Mouse (Mus musculus) bone marrow, adult 2 months (tissue): ENCODE measurements around the gene Cnih2. TPM values are rescaled to one million over a fixed set of nuclear protein-coding genes. Genes with fewer than 3 reads are reported as not detected.
"Not testable (repeated sequence)": the region's sequence is repeated elsewhere in the genome, so short reads cannot be mapped to it uniquely, and the experiment has no call there.

Source experiments
- H3K27ac ChIP-seq: fragments of 200-500 bp; 2 replicates; pipeline ENCODE4 v1.5.1; 2012; ENCODE audit warnings: low read depth, mild to moderate bottlenecking, control low read depth, inconsistent platforms, low read length; ENCODE audit not compliant: control insufficient read depth, poor library complexity, insufficient read depth
- H3K4me1 ChIP-seq: fragments of 200-500 bp; 2 replicates; pipeline ENCODE4 v1.6.1; 2011; ENCODE audit warnings: low read length; ENCODE audit not compliant: control insufficient read depth, insufficient read depth
- H3K4me3 ChIP-seq: fragments of 200-500 bp; replicated peaks from 2 replicates; pipeline ENCODE3; 2011; ENCODE audit warnings: mild to moderate bottlenecking, low read depth, low read length, control low read depth; ENCODE audit not compliant: control insufficient read depth
- CTCF ChIP-seq: fragments of 200-500 bp; IDR thresholded peaks from 2 replicates; pipeline ENCODE4 v1.5.1; 2011; ENCODE audit warnings: low read length, control low read depth; ENCODE audit not compliant: control insufficient read depth, insufficient read depth
- POLR2A ChIP-seq: fragments of 200-500 bp; IDR thresholded peaks from 2 replicates; pipeline ENCODE4 v1.6.1; 2011; ENCODE audit warnings: low read depth, mild to moderate bottlenecking, control low read depth, low read length, borderline replicate concordance; ENCODE audit not compliant: control insufficient read depth
- WGBS: fragments of 180-500 bp; shearing (Covaris S2); methylation state at CpG from one replicate; pipeline ENCODE4 v1.1.7; 2018; 5-methylcytosine and 5-hydroxymethylcytosine counted together
- polyA plus RNA-seq: library from polyadenylated mRNA; stranded (reverse); fragments of >200 nt; gene quantifications from 2 replicates; pipeline ENCODE4 v1.2.4, GENCODE M21; 2011; ENCODE audit warnings: low replicate concordance; ENCODE audit not compliant: missing spikeins, insufficient read depth, insufficient read length

Cnih2 gene
- polyA plus RNA-seq, 1 experiment: 2.3 TPM

DNA sequence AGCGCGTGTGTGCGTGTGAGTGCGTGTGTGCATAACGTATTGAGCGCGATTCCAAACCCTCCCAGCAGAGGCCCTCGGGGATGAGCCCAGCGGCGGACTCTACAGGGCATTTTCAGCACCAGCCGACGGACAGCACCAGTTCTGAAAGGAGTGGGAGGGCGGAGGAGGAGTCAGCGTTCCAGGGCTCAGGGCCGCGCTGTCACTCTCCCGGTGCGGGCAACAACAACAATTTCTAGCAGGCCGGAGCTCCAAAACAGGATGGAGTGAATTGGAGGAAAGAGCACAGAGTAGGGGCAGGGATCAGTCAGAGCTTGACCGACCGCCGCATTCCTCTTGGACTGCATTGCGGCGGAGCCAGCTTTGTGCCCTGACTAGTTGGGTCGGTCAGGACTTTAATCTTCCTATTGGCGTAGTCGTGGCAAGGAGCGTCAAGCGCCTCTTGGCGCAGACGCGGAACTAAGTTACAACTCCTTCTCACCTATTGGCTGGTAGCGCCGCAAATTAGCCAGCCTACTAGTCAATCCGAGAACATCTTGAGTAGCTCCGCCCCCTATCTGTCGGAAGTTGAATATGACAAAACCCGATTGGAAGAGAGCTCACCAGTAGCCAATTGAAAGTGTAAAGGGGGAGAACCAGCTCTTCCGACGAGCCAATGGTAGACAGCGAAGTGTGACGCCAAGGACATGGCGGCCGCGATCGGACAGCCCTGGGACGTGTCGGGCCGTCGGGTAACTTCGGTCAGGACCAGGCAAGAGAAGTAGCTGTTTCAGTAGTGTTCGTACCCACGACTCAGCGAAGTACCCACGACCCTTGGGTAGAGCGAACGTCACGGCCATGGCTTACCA is 10.2 kb downstream of the Cnih2 start, which contains the start of gene Yif1a:
Yif1a (plus strand) TSS at position 655 of the 845 bp plus-strand sequence.
- H3K4me1 ChIP-seq: peaks cover 4% of the 10 kb centered on the region
- WGBS: under 1% methylated on average over 58 of the region's 58 CpGs
- H3K4me3 ChIP-seq: peak within 1 kb of the TSS; percentile 96
- TF ChIP-seq POLR2A (peak; percentile 84; the same call in 1 of the 2 replicates), CTCF (peak; percentile 43; the same call in 1 of the 2 replicates)
- H3K27ac ChIP-seq: peak within 1 kb of the TSS; percentile 74

DNA sequence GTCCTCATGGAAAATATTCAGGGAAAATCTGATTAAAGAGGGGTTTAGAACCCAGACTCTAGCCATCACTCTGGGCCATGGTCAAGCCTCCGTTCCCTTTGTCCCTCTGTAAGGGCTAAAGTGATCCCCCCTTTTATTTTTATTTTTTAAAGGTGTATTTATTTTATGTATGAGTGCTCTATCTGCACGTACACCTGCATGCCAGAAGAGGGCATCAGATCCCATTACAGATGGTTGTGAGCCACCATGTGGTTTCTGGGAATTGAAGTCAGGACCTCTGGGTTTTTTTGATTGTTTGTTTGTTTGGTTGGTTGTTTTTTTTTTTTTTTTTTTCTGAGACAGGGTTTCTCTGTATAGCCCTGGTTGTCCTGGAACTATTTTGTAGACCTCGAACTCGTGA is 11.8 kb downstream of the Cnih2 start:
- not testable (repeated sequence) for H3K4me3 ChIP-seq, H3K4me1 ChIP-seq, H3K27ac ChIP-seq
- 56% methylated on average over 4 of the region's 4 CpGs for WGBS

DNA sequence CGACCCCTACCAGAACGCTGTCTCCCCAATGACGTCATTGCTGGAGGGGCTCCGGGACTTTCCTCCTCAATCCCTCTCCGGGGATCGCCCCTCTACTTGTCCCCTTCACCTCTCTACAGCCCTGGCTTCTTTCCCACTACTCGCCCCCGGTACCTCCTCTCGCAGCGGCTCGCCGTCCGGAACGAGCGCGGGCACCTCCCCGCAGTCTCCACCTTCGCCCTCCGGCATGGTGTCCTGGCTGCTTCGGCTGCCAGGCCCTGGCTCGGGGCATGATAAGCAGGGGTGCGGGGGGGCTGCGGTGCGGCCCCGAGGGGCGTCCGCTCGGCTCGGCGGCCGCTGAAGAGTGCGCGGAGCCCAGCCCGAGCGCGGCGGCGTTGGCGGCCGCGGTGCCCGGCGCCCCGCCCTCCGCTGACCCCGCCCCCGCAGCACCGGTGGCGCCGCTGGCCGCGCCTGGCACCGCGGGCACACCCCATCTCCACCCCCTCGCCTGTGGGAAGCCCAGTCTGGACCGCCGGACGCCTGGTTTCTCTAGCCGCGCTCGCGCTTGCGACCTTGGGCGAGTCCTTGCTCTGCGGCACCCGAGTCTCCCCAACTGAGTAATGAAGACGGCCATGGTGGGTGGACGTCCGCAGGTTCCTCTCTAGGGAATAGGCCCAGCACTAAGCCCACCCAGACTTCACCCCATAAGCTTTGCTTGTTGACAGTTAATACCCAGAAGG is 13.0 kb downstream of the Cnih2 start, which contains the start of gene Tmem151a:
Tmem151a (minus strand) TSS at position 387 of the 719 bp plus-strand sequence.
- TF ChIP-seq POLR2A (no peak), CTCF (no peak)
- H3K27ac ChIP-seq: no peak within 1 kb of the TSS
- WGBS: under 1% methylated on average over 60 of the region's 69 CpGs
- peak within 1 kb of the TSS; percentile 5 for H3K4me3 ChIP-seq
- H3K4me1 ChIP-seq: peaks cover 4% of the 10 kb centered on the region

GRCm38 (mm10) chr19:5084834-5085144 is 13.5 kb downstream of the Cnih2 start:
- 9% methylated on average over 15 of the region's 15 CpGs for WGBS
- no peak overlapping the region for H3K27ac ChIP-seq
- H3K4me3 ChIP-seq: no peak overlapping the region
- peaks cover 4% of the 10 kb centered on the region for H3K4me1 ChIP-seq
- TF ChIP-seq POLR2A: no peak
- TF ChIP-seq CTCF: no peak

GRCm38 (mm10) chr19:5083961-5084833 is 14.1 kb downstream of the Cnih2 start:
- Histone ChIP-seq H3K4me1 (peaks cover 4% of the 10 kb centered on the region), H3K4me3 (peak overlapping the region; percentile 26), H3K27ac (no peak overlapping the region)
- WGBS: 54% methylated on average over 3 of the region's 3 CpGs
- TF ChIP-seq CTCF: no peak

- H3K4me1 ChIP-seq: peaks cover 2% of the 10 kb centered on the region
- TF ChIP-seq CTCF (no peak), POLR2A (no peak)
- no peak overlapping the region for H3K4me3 ChIP-seq
- no peak overlapping the region; the same call in 1 of the 2 replicates for H3K27ac ChIP-seq
- 62% methylated on average over 24 of the region's 24 CpGs for WGBS
Measured at GRCm38 (mm10) chr19:5082596-5082995, 15.7 kb downstream of the Cnih2 start.

DNA sequence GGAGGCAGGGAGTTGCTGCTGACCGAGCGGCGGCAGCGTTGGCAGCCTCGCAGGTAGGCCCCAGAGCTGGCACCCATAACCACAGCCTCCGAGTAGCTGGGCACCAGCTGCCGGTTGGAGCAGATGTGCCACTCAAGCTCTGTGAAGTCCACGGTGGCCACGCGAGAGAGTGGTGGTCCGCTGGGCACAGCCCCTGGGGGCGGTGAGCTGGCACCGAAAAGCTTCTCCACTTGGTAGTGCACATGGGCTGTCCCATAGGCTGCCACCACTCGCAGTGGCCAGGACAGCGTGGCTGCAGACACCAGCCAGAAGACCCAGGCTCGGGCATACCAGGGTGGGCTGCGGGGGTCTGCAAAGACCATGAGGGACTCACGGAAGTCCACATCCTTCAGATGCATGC is 16.3 kb downstream of the Cnih2 start:
- Histone ChIP-seq H3K4me1 (peaks cover 1% of the 10 kb centered on the region), H3K27ac (no peak overlapping the region), H3K4me3 (no peak overlapping the region)
- WGBS: 53% methylated on average over 18 of the region's 18 CpGs
- no peak for TF ChIP-seq CTCF
- no peak for TF ChIP-seq POLR2A

- no peak for TF ChIP-seq CTCF
- TF ChIP-seq POLR2A: no peak
- WGBS: 79% methylated on average over 1 of the region's 1 CpGs
- Histone ChIP-seq H3K4me1 (no peaks in the 10 kb centered on the region), H3K27ac (no peak overlapping the region), H3K4me3 (no peak overlapping the region)
Measured at GRCm38 (mm10) chr19:5079279-5079678, 19.0 kb downstream of the Cnih2 start.
